Mouse (Mus musculus) erythroblast, embryonic 14.5 days (primary cell): ENCODE measurements around the gene Nemp2. TPM values are rescaled to one million over a fixed set of nuclear protein-coding genes. Genes with fewer than 3 reads are reported as not detected.

Source experiments
- H3K27me3 ChIP-seq: 2 replicates; pipeline ENCODE4 v1.6.1; 2012; ENCODE audit warnings: inconsistent platforms; ENCODE audit not compliant: control insufficient read depth
- H3K36me3 ChIP-seq: 2 replicates; pipeline ENCODE4 v1.6.1; 2012; ENCODE audit warnings: mild to moderate bottlenecking, inconsistent platforms; ENCODE audit not compliant: control insufficient read depth
- H3K4me1 ChIP-seq: 2 replicates; pipeline ENCODE4 v1.6.1; 2012; ENCODE audit warnings: inconsistent platforms; ENCODE audit not compliant: control insufficient read depth
- H3K4me3 ChIP-seq: replicated peaks from 2 replicates; pipeline ENCODE3; 2012; ENCODE audit warnings: moderate library complexity, mild to moderate bottlenecking, inconsistent platforms
- H3K9me3 ChIP-seq: 2 replicates; pipeline ENCODE4 v1.6.1; 2012; ENCODE audit warnings: low read length, inconsistent platforms, mixed read lengths; ENCODE audit not compliant: control insufficient read depth
- GATA1 ChIP-seq: IDR thresholded peaks from 2 replicates; pipeline ENCODE4 v1.6.1; 2012; ENCODE audit warnings: low read length, inconsistent platforms, mixed read lengths
- TAL1 ChIP-seq: IDR thresholded peaks from 3 replicates; pipeline ENCODE4 v1.6.1; 2012; ENCODE audit warnings: low read length, inconsistent platforms, mixed read lengths
- polyA plus RNA-seq: library from polyadenylated mRNA; stranded (reverse); fragments of >175 nt; gene quantifications from 2 replicates; pipeline ENCODE4 v1.2.3, GENCODE M21; 2012

The Nemp2 gene
- polyA plus RNA-seq, 1 experiment, result 0.04 TPM

GRCm38 (mm10) chr1:52648153-52649027 is 17.9 kb downstream of the Nemp2 start:
- peaks cover 10% of the 10 kb centered on the region for H3K36me3 ChIP-seq
- no peaks in the 10 kb centered on the region for H3K27me3 ChIP-seq
- H3K4me1 ChIP-seq, result no peaks in the 10 kb centered on the region
- TF ChIP-seq TAL1 (no peak), GATA1 (no peak)
- no peak overlapping the region for H3K4me3 ChIP-seq
- no peaks in the 10 kb centered on the region for H3K9me3 ChIP-seq

GRCm38 (mm10) chr1:52650066-52650465 is 19.6 kb downstream of the Nemp2 start:
- H3K27me3 ChIP-seq, result no peaks in the 10 kb centered on the region
- H3K4me1 ChIP-seq, result no peaks in the 10 kb centered on the region
- no peak overlapping the region for H3K4me3 ChIP-seq
- no peaks in the 10 kb centered on the region for H3K9me3 ChIP-seq
- peaks cover 10% of the 10 kb centered on the region for H3K36me3 ChIP-seq
- TF ChIP-seq TAL1 (no peak), GATA1 (no peak)

GRCm38 (mm10) chr1:52652601-52653253 is 22.2 kb downstream of the Nemp2 start:
- Histone ChIP-seq H3K9me3 (no peaks in the 10 kb centered on the region), H3K4me1 (no peaks in the 10 kb centered on the region), H3K27me3 (no peaks in the 10 kb centered on the region), H3K36me3 (peaks cover 10% of the 10 kb centered on the region), H3K4me3 (no peak overlapping the region)
- TF ChIP-seq TAL1 (no peak), GATA1 (no peak)

GRCm38 (mm10) chr1:52653366-52653765 is 22.9 kb downstream of the Nemp2 start:
- H3K4me3 ChIP-seq, result no peak overlapping the region
- peaks cover 10% of the 10 kb centered on the region for H3K36me3 ChIP-seq
- H3K9me3 ChIP-seq, result no peaks in the 10 kb centered on the region
- H3K27me3 ChIP-seq, result no peaks in the 10 kb centered on the region
- no peaks in the 10 kb centered on the region for H3K4me1 ChIP-seq
- no peak for TF ChIP-seq TAL1
- TF ChIP-seq GATA1, result no peak

GRCm38 (mm10) chr1:52655153-52655552 is 24.6 kb downstream of the Nemp2 start:
- no peaks in the 10 kb centered on the region for H3K36me3 ChIP-seq
- TF ChIP-seq TAL1 (no peak), GATA1 (no peak)
- H3K27me3 ChIP-seq, result no peaks in the 10 kb centered on the region
- H3K9me3 ChIP-seq, result no peaks in the 10 kb centered on the region
- no peak overlapping the region for H3K4me3 ChIP-seq
- H3K4me1 ChIP-seq, result no peaks in the 10 kb centered on the region

GRCm38 (mm10) chr1:52658160-52658559 is 27.7 kb downstream of the Nemp2 start:
- Histone ChIP-seq H3K4me3 (no peak overlapping the region), H3K4me1 (no peaks in the 10 kb centered on the region), H3K36me3 (no peaks in the 10 kb centered on the region), H3K27me3 (no peaks in the 10 kb centered on the region), H3K9me3 (no peaks in the 10 kb centered on the region)
- TF ChIP-seq GATA1, result no peak
- TF ChIP-seq TAL1, result no peak

- Histone ChIP-seq H3K4me1 (no peaks in the 10 kb centered on the region), H3K36me3 (no peaks in the 10 kb centered on the region), H3K9me3 (no peaks in the 10 kb centered on the region), H3K4me3 (no peak overlapping the region), H3K27me3 (no peaks in the 10 kb centered on the region)
- TF ChIP-seq GATA1, result no peak
- no peak for TF ChIP-seq TAL1
These were observed 29.8 kb downstream of the Nemp2 start for GRCm38 (mm10) chr1:52660278-52660677.

GRCm38 (mm10) chr1:52660765-52661164 is 30.3 kb downstream of the Nemp2 start:
- H3K9me3 ChIP-seq, result no peaks in the 10 kb centered on the region
- TF ChIP-seq GATA1, result no peak
- TF ChIP-seq TAL1, result no peak
- H3K4me3 ChIP-seq, result no peak overlapping the region
- H3K27me3 ChIP-seq, result no peaks in the 10 kb centered on the region
- H3K4me1 ChIP-seq, result no peaks in the 10 kb centered on the region
- H3K36me3 ChIP-seq, result no peaks in the 10 kb centered on the region

GRCm38 (mm10) chr1:52663228-52663627 is 32.7 kb downstream of the Nemp2 start:
- no peaks in the 10 kb centered on the region for H3K36me3 ChIP-seq
- TF ChIP-seq GATA1, result no peak
- no peak for TF ChIP-seq TAL1
- H3K4me3 ChIP-seq, result no peak overlapping the region
- H3K9me3 ChIP-seq, result no peaks in the 10 kb centered on the region
- no peaks in the 10 kb centered on the region for H3K4me1 ChIP-seq
- no peaks in the 10 kb centered on the region for H3K27me3 ChIP-seq
